Mouse (Mus musculus): ENCODE measurements around the gene Ung. TPM values are rescaled to one million over a fixed set of nuclear protein-coding genes. Genes with fewer than 3 reads are reported as not detected.
A peak's percentile ranks its signal among the peaks of the same experiment; 100 is the strongest.

Ung gene
- 8.2 and 9.4 TPM in 2 replicates for polyA plus RNA-seq (2012; rRNA removed)

- Histone ChIP-seq H3K36me3 (ENCODE audit: control insufficient read depth, insufficient read depth, low read length) (no peaks in the 10 kb centered on the region), H3K4me3 (ENCODE audit: control insufficient read depth, low read depth, low read length) (peak within 1 kb of the TSS; percentile 78), H3K27ac (ENCODE audit: control insufficient read depth, insufficient read depth, low read depth, low read length) (peak within 1 kb of the TSS; percentile 71), H3K4me1 (ENCODE audit: control insufficient read depth, insufficient read depth, low read length) (peaks cover 24% of the 10 kb centered on the region), H3K27me3 (ENCODE audit: control insufficient read depth, insufficient read depth, low read length) (no peaks in the 10 kb centered on the region)
- TF ChIP-seq CTCF (IDR thresholded peaks at IDR 0.05; ENCODE audit: control insufficient read depth, insufficient read depth, insufficient replicate concordance, low read depth, low read length) (no peak), POLR2A (IDR thresholded peaks at IDR 0.05; ENCODE audit: control insufficient read depth, low read depth, low read length) (no peak)
These were observed at the start of gene Ung for GRCm38 (mm10) chr5:114130211-114130605. TSS of gene Ung (plus strand) at chr5:114130386.

GRCm38 (mm10) chr5:114085501-114085900 lies 44.7 kb upstream of the Ung start:
- no peak for TF ChIP-seq CTCF (IDR thresholded peaks at IDR 0.05; ENCODE audit: control insufficient read depth, insufficient read depth, insufficient replicate concordance, low read depth, low read length)
- no peak for TF ChIP-seq POLR2A (IDR thresholded peaks at IDR 0.05; ENCODE audit: control insufficient read depth, low read depth, low read length)
- Histone ChIP-seq H3K4me1 (ENCODE audit: control insufficient read depth, insufficient read depth, low read length) (peaks cover 10% of the 10 kb centered on the region), H3K4me3 (ENCODE audit: control insufficient read depth, low read depth, low read length) (peak overlapping the region; percentile 64), H3K27ac (ENCODE audit: control insufficient read depth, insufficient read depth, low read depth, low read length) (peak overlapping the region; percentile 25; the same call in 1 of the 2 replicates), H3K27me3 (ENCODE audit: control insufficient read depth, insufficient read depth, low read length) (no peaks in the 10 kb centered on the region), H3K36me3 (ENCODE audit: control insufficient read depth, insufficient read depth, low read length) (no peaks in the 10 kb centered on the region)

GRCm38 (mm10) chr5:114087875-114088480 lies 42.2 kb upstream of the Ung start:
- Histone ChIP-seq H3K27me3 (ENCODE audit: control insufficient read depth, insufficient read depth, low read length) (no peaks in the 10 kb centered on the region), H3K36me3 (ENCODE audit: control insufficient read depth, insufficient read depth, low read length) (no peaks in the 10 kb centered on the region), H3K4me3 (ENCODE audit: control insufficient read depth, low read depth, low read length) (no peak overlapping the region), H3K4me1 (ENCODE audit: control insufficient read depth, insufficient read depth, low read length) (peaks cover 14% of the 10 kb centered on the region), H3K27ac (ENCODE audit: control insufficient read depth, insufficient read depth, low read depth, low read length) (no peak overlapping the region)
- TF ChIP-seq POLR2A (IDR thresholded peaks at IDR 0.05; ENCODE audit: control insufficient read depth, low read depth, low read length) (no peak), CTCF (IDR thresholded peaks at IDR 0.05; ENCODE audit: control insufficient read depth, insufficient read depth, insufficient replicate concordance, low read depth, low read length) (no peak)

- H3K36me3 ChIP-seq (ENCODE audit: control insufficient read depth, insufficient read depth, low read length) = no peaks in the 10 kb centered on the region
- H3K27ac ChIP-seq (ENCODE audit: control insufficient read depth, insufficient read depth, low read depth, low read length) = no peak overlapping the region
- TF ChIP-seq POLR2A (IDR thresholded peaks at IDR 0.05; ENCODE audit: control insufficient read depth, low read depth, low read length) = no peak
- TF ChIP-seq CTCF (IDR thresholded peaks at IDR 0.05; ENCODE audit: control insufficient read depth, insufficient read depth, insufficient replicate concordance, low read depth, low read length) = no peak
- peaks cover 7% of the 10 kb centered on the region for H3K4me1 ChIP-seq (ENCODE audit: control insufficient read depth, insufficient read depth, low read length)
- no peak overlapping the region for H3K4me3 ChIP-seq (ENCODE audit: control insufficient read depth, low read depth, low read length)
- H3K27me3 ChIP-seq (ENCODE audit: control insufficient read depth, insufficient read depth, low read length) = no peaks in the 10 kb centered on the region
These were observed 39.7 kb upstream of the Ung start for GRCm38 (mm10) chr5:114090421-114091013.

GRCm38 (mm10) chr5:114091057-114091807 lies 39.0 kb upstream of the Ung start, which contains the start of gene Svop:
TSS of gene Svop (minus strand) at chr5:114091570.
- Histone ChIP-seq H3K27ac (ENCODE audit: control insufficient read depth, insufficient read depth, low read depth, low read length) (no peak within 1 kb of the TSS), H3K27me3 (ENCODE audit: control insufficient read depth, insufficient read depth, low read length) (no peaks in the 10 kb centered on the region), H3K4me1 (ENCODE audit: control insufficient read depth, insufficient read depth, low read length) (peaks cover 4% of the 10 kb centered on the region), H3K4me3 (ENCODE audit: control insufficient read depth, low read depth, low read length) (no peak within 1 kb of the TSS), H3K36me3 (ENCODE audit: control insufficient read depth, insufficient read depth, low read length) (no peaks in the 10 kb centered on the region)
- TF ChIP-seq CTCF (IDR thresholded peaks at IDR 0.05; ENCODE audit: control insufficient read depth, insufficient read depth, insufficient replicate concordance, low read depth, low read length) = no peak
- no peak for TF ChIP-seq POLR2A (IDR thresholded peaks at IDR 0.05; ENCODE audit: control insufficient read depth, low read depth, low read length)

GRCm38 (mm10) chr5:114099709-114100389 lies 30.3 kb upstream of the Ung start:
- TF ChIP-seq CTCF (IDR thresholded peaks at IDR 0.05; ENCODE audit: control insufficient read depth, insufficient read depth, insufficient replicate concordance, low read depth, low read length) = no peak; the same call in 1 of the 2 replicates
- peak; percentile 43; the same call in 1 of the 2 replicates for TF ChIP-seq POLR2A (IDR thresholded peaks at IDR 0.05; ENCODE audit: control insufficient read depth, low read depth, low read length)
- Histone ChIP-seq H3K27ac (ENCODE audit: control insufficient read depth, insufficient read depth, low read depth, low read length) (no peak overlapping the region), H3K36me3 (ENCODE audit: control insufficient read depth, insufficient read depth, low read length) (no peaks in the 10 kb centered on the region; the same call in 1 of the 2 replicates), H3K27me3 (ENCODE audit: control insufficient read depth, insufficient read depth, low read length) (no peaks in the 10 kb centered on the region), H3K4me1 (ENCODE audit: control insufficient read depth, insufficient read depth, low read length) (peaks cover 10% of the 10 kb centered on the region), H3K4me3 (ENCODE audit: control insufficient read depth, low read depth, low read length) (peak overlapping the region; percentile 97)
